Mouse (Mus musculus) gastrocnemius, adult 8-10 months (tissue): ENCODE measurements around the gene Sgce. TPM values are rescaled to one million over a fixed set of nuclear protein-coding genes. Genes with fewer than 3 reads are reported as not detected.
"Not testable (repeated sequence)": the region's sequence is repeated elsewhere in the genome, so short reads cannot be mapped to it uniquely, and the experiment has no call there.

Experiments used
- DNase-seq, 2 experiments: peaks; one replicate each; pipeline ENCODE4 v3.0.0; 2022; ENCODE audit warnings: low spot score in 2 of 2
- total RNA-seq, 4 experiments: library from RNA; stranded (reverse); gene quantifications; 2 replicates each; pipeline ENCODE4 v1.2.4; 2022

Gene Sgce
- total RNA-seq, 4 experiments from 2014 or later, result 5.1 to 8.5 (median 6.9) TPM

GRCm38 (mm10) chr6:4653741-4654140, 93.3 kb downstream of the Sgce start:
- DNase-seq, result not testable (repeated sequence)

GRCm38 (mm10) chr6:4652596-4653134, 94.3 kb downstream of the Sgce start:
- DNase-seq, result no peak

GRCm38 (mm10) chr6:4647351-4647750, 99.7 kb downstream of the Sgce start:
- no peak for DNase-seq

GRCm38 (mm10) chr6:4642068-4642467, 104.9 kb downstream of the Sgce start:
- no peak for DNase-seq

- no peak for DNase-seq
Measured at GRCm38 (mm10) chr6:4634804-4635203, 112.2 kb downstream of the Sgce start.

- no peak for DNase-seq
Measured at GRCm38 (mm10) chr6:4633189-4633588, 113.8 kb downstream of the Sgce start.

- DNase-seq, result no peak
Measured at GRCm38 (mm10) chr6:4631464-4631863, 115.5 kb downstream of the Sgce start.

Other genes with a start within 250 kb of the Sgce start
- 100 to 1,000 TPM in 1 of 4 experiments, 10 to 100 TPM in 3; 34.0 to 100 (median 47.3) TPM for gene Col1a2, start 242.4 kb downstream of the Sgce start, total RNA-seq
- 10 to 100 TPM; 17.7 to 22.2 (median 20.0) TPM for gene Casd1, start 146.4 kb downstream of the Sgce start, total RNA-seq
- 1 to 10 TPM in 2 of 4 experiments, under 1 TPM in 2; 0.94 to 1.2 (median 1.0) TPM for gene Peg10, start 99 bp upstream of the Sgce start, total RNA-seq
- gene Ppp1r9a, start 155.7 kb upstream of the Sgce start, total RNA-seq, result 1 to 10 TPM in 3 of 4 experiments, under 1 TPM in 1; 0.63 to 1.9 (median 1.3) TPM